In genomic region chr11:108341783-108342182, GRCm38 (mm10) we compare ENCODE assay signal across 8 mouse cellular contexts. TPM values are rescaled to one million over a fixed set of nuclear protein-coding genes. Genes with fewer than 3 reads are reported as not detected.
A peak's percentile ranks its signal among the peaks of the same experiment; 100 is the strongest.
DNase-seq lines count a peak whose midpoint lies in the region; ATAC-seq and TF ChIP-seq lines count a peak whose summit lies in the region.

No protein-coding gene starts in this region.

- H3K4me3 ChIP-seq in kidney, postnatal 0 days (replicated peaks; ENCODE audit: low read depth, low read length): 0 out of 2 replicates have a peak overlapping the region, but pooled peaks have one; percentile 82
- H3K4me3 ChIP-seq in kidney, adult 2 months (ENCODE audit: insufficient read depth, low read depth, low read length): no peak overlapping the region; the same call in 1 of the 2 replicates
- peak overlapping the region; percentile 91 for H3K4me3 ChIP-seq in myocyte

- peaks cover 9% of the 10 kb centered on the region; the same call in 1 of the 2 replicates for H3K4me1 ChIP-seq in kidney, postnatal 0 days (replicated peaks; ENCODE audit: insufficient read depth, low read length)
- no peaks in the 10 kb centered on the region; the same call in 1 of the 2 replicates for H3K4me1 ChIP-seq in kidney, adult 2 months (ENCODE audit: control insufficient read depth, insufficient read depth, low read length)

- H3K79me2 ChIP-seq in myocyte (ENCODE audit: control insufficient read depth, insufficient read depth): peaks cover 34% of the 10 kb centered on the region

- intact Hi-C loops in left cerebral cortex, postnatal 14 days (cut with DNase I): loop anchor here (5.0 kb wide), 3 partner anchors 44 to 214 kb away; no protein-coding TSS in a partner anchor

- no peak overlapping the region for H3K9ac ChIP-seq in kidney, postnatal 0 days (ENCODE audit: low read depth, low read length)

- H3K27ac ChIP-seq in kidney, postnatal 0 days: no peak overlapping the region
- no peak overlapping the region for H3K27ac ChIP-seq in kidney, adult 2 months (ENCODE audit: insufficient read depth, low read depth, low read length)

- DNase-seq in kidney, postnatal 0 days (ENCODE audit: low spot score): no peak
- DNase-seq in kidney, adult 2 months: no peak
- DNase-seq in brain, adult 2 months (ENCODE audit: low read depth, low spot score): peak; percentile 32
- no peak for DNase-seq in right cerebral cortex, postnatal 4 days
- DNase-seq in B cell, adult 2 months: no peak
- no peak for DNase-seq in left cerebral cortex, postnatal 14 days (ENCODE audit: low spot score in 2 of 2)

- no peaks in the 10 kb centered on the region for H3K9me3 ChIP-seq in kidney, postnatal 0 days (replicated peaks; ENCODE audit: low read length)

- H3K4me2 ChIP-seq in kidney, postnatal 0 days (ENCODE audit: low read length): peak overlapping the region; percentile 99
- peak overlapping the region; percentile 90 for H3K4me2 ChIP-seq in myocyte (ENCODE audit: low read depth)

- WGBS in kidney, postnatal 0 days: 53% methylated on average over 8 of the region's 8 CpGs
- WGBS in kidney, adult 2 months: 82% methylated on average over 8 of the region's 8 CpGs

- no peak for ATAC-seq in kidney, postnatal 0 days (replicated peaks; ENCODE audit: low FRiP score, low read depth)
- peak; percentile 49 for ATAC-seq in inflammation-experienced regulatory T-cells, adult 6 months

- no peak overlapping the region for H3ac ChIP-seq in myocyte (ENCODE audit: control insufficient read depth, insufficient read length)

- TF ChIP-seq CTCF in kidney, postnatal 0 days (IDR thresholded peaks at IDR 0.05; ENCODE audit: low read depth): no peak
- no peak for TF ChIP-seq CTCF in kidney, adult 2 months (conservative IDR thresholded peaks at IDR 0.05; ENCODE audit: insufficient read depth, insufficient read length, low read depth, low read length)

- no peaks in the 10 kb centered on the region for H3K27me3 ChIP-seq in kidney, postnatal 0 days (ENCODE audit: insufficient read depth, low read length)
- H3K27me3 ChIP-seq in kidney, adult 2 months (replicated peaks; ENCODE audit: control insufficient read depth, insufficient read depth, low read length): no peaks in the 10 kb centered on the region
- no peaks in the 10 kb centered on the region for H3K27me3 ChIP-seq in myocyte (ENCODE audit: control insufficient read depth, insufficient read depth, insufficient read length)

- H3K36me3 ChIP-seq in kidney, postnatal 0 days (ENCODE audit: insufficient read depth, low read length): no peaks in the 10 kb centered on the region
- no peaks in the 10 kb centered on the region for H3K36me3 ChIP-seq in kidney, adult 2 months (ENCODE audit: control insufficient read depth, insufficient read depth, low read length)
- H3K36me3 ChIP-seq in myocyte (ENCODE audit: control insufficient read depth, insufficient read depth): peaks cover 7% of the 10 kb centered on the region

- no peak for TF ChIP-seq POLR2A in kidney, adult 2 months (IDR thresholded peaks at IDR 0.05; ENCODE audit: low read depth, low read length)
- TF ChIP-seq POLR2A in myocyte (IDR thresholded peaks at IDR 0.05; ENCODE audit: insufficient read length, low read depth): no peak

TF ChIP-seq in myocyte, 11 proteins besides CTCF, POLR2A, EP300 and RAD21:
- TF ChIP-seq TCF12 (IDR thresholded peaks at IDR 0.05; ENCODE audit: insufficient read depth, poor library complexity, severe bottlenecking) (no peak), MYOG (IDR thresholded peaks at IDR 0.05; ENCODE audit: control insufficient read depth in 1 of 3, insufficient read depth in 1 of 3, insufficient read length in 2 of 3, low read depth in 2 of 3) (no peak), TCF3 (IDR thresholded peaks at IDR 0.05; ENCODE audit: insufficient read length, low read depth) (no peak)

RNA-seq across cellular contexts. Expression of gene Apoh, which starts 1.4 kb away (rescaled TPM):
- polyA plus RNA-seq in kidney, postnatal 0 days (2015; fragmentation: Nextera tagmentation; extraction: Ambion mirVana): 0.46 and 1.1 TPM in 2 replicates
- polyA plus RNA-seq in kidney, adult 2 months (2012; rRNA removed): 0.12 TPM in 1 of 2 replicates, not detected in the other
- not detected for polyA plus RNA-seq in inflammation-experienced regulatory T-cells, adult 6 months (2017; shearing (Covaris generic))
- 0.25 TPM for polyA plus RNA-seq in myocyte (2012; fragmentation: generic; extraction: Trizol)
- total RNA-seq in left cerebral cortex, postnatal 14 days (2021): under 1 TPM; 0.38 to 0.40 TPM

RNA-seq across cellular contexts. Expression of gene Prkca, which starts 1.9 kb away (rescaled TPM):
- polyA plus RNA-seq in kidney, postnatal 0 days (2015; fragmentation: Nextera tagmentation; extraction: Ambion mirVana): 6.8 and 9.3 TPM in 2 replicates
- 3.5 and 5.4 TPM in 2 replicates for polyA plus RNA-seq in kidney, adult 2 months (2012; rRNA removed)
- 10 to 100 TPM; 16.4 to 20.1 (median 16.8) TPM for polyA plus RNA-seq in inflammation-experienced regulatory T-cells, adult 6 months (2017; shearing (Covaris generic))
- polyA plus RNA-seq in myocyte (2012; fragmentation: generic; extraction: Trizol): 15.3 TPM
- 100 to 1,000 TPM; 135 to 157 TPM for total RNA-seq in left cerebral cortex, postnatal 14 days (2021)
